Mouse (Mus musculus) MEL (cell line): ENCODE measurements around the gene Bach2. TPM values are rescaled to one million over a fixed set of nuclear protein-coding genes. Genes with fewer than 3 reads are reported as not detected.

Experiments used
- DNase-seq: peaks from one replicate; pipeline ENCODE4 v3.0.0; 2011; ENCODE audit warnings: low read depth, low spot score
- H3K27ac ChIP-seq: 2 replicates; pipeline ENCODE4 v1.5.1; 2012; ENCODE audit warnings: low read depth, mild to moderate bottlenecking, control low read depth, low read length, moderate library complexity; ENCODE audit not compliant: control insufficient read depth
- H3K27me3 ChIP-seq, 2 experiments: fragments of 150-350 bp in 1 of 2; sonication (generic) in 1 of 2; 2 replicates each; pipeline ENCODE4 v1.6.1; 2012; ENCODE audit warnings: low read length in 2 of 2, mild to moderate bottlenecking in 2 of 2, improper control_type of control experiment in 1 of 2, moderate library complexity in 1 of 2; ENCODE audit not compliant: insufficient read depth in 2 of 2, control insufficient read depth in 1 of 2
- H3K36me3 ChIP-seq, 2 experiments: 2 replicates each; pipeline ENCODE4 v1.6.1; 2012 to 2014; ENCODE audit warnings: low read length in 2 of 2, improper control_type of control experiment in 1 of 2, inconsistent platforms in 1 of 2, mild to moderate bottlenecking in 1 of 2; ENCODE audit not compliant: insufficient read depth in 2 of 2, control insufficient read depth in 1 of 2
- H3K4me1 ChIP-seq, 2 experiments: fragments of 150-350 bp in 1 of 2; sonication (generic) in 1 of 2; 2 replicates each; pipeline ENCODE4 v1.6.1; 2012; ENCODE audit warnings: low read length in 2 of 2, improper control_type of control experiment in 1 of 2, mild to moderate bottlenecking in 1 of 2; ENCODE audit not compliant: insufficient read depth in 2 of 2, control insufficient read depth in 1 of 2
- H3K4me3 ChIP-seq, 2 experiments: fragments of 150-350 bp in 1 of 2; sonication (generic) in 1 of 2; 2 replicates each; pipeline ENCODE4 v1.5.1; 2012; ENCODE audit warnings: low read depth in 2 of 2, low read length in 2 of 2, mild to moderate bottlenecking in 2 of 2, moderate library complexity in 2 of 2, control low read depth in 1 of 2, improper control_type of control experiment in 1 of 2; ENCODE audit not compliant: control insufficient read depth in 1 of 2, insufficient read depth in 1 of 2
- H3K79me2 ChIP-seq: 2 replicates; pipeline ENCODE4 v1.6.1; 2012; ENCODE audit warnings: mild to moderate bottlenecking, low read length, moderate library complexity; ENCODE audit not compliant: control insufficient read depth, poor library complexity, insufficient read depth
- H3K9ac ChIP-seq: 2 replicates; pipeline ENCODE4 v1.6.1; 2012; ENCODE audit warnings: low read depth, mild to moderate bottlenecking, control low read depth, low read length, moderate library complexity; ENCODE audit not compliant: control insufficient read depth, poor library complexity, severe bottlenecking
- H3K9me3 ChIP-seq: fragments of 150-350 bp; sonication (generic); replicated peaks from 2 replicates; pipeline ENCODE4 v1.6.1; 2012; ENCODE audit warnings: mild to moderate bottlenecking, low read length, improper control_type of control experiment, moderate library complexity; ENCODE audit not compliant: insufficient read depth
- BHLHE40 ChIP-seq: IDR thresholded peaks from 2 replicates; pipeline ENCODE4 v1.6.1; 2012; ENCODE audit warnings: low read depth, mild to moderate bottlenecking, inconsistent platforms, low read length, improper control_type of control experiment, borderline replicate concordance
- CTCF ChIP-seq, 3 experiments: IDR thresholded peaks in 2 of 3; conservative IDR thresholded peaks in 1 of 3; 2 replicates each; pipeline ENCODE4 v1.5.1; 2011 to 2012; ENCODE audit warnings: low read length in 3 of 3, low read depth in 2 of 3, mild to moderate bottlenecking in 2 of 3, improper control_type of control experiment in 1 of 3, inconsistent platforms in 1 of 3, mixed read lengths in 1 of 3, moderate library complexity in 1 of 3; ENCODE audit not compliant: control insufficient read depth in 1 of 3, insufficient read depth in 1 of 3, poor library complexity in 1 of 3, severe bottlenecking in 1 of 3
- E2F4 ChIP-seq: IDR thresholded peaks from 2 replicates; pipeline ENCODE4 v1.6.1; 2011; ENCODE audit warnings: low read depth, low read length, improper control_type of control experiment, borderline replicate concordance
- ELF1 ChIP-seq: IDR thresholded peaks from 2 replicates; pipeline ENCODE4 v1.6.1; 2014; ENCODE audit warnings: low read depth, mild to moderate bottlenecking, inconsistent platforms, low read length, improper control_type of control experiment, moderate library complexity
- ETS1 ChIP-seq: IDR thresholded peaks from 2 replicates; pipeline ENCODE4 v1.6.1; 2012; ENCODE audit warnings: low read depth, mild to moderate bottlenecking, inconsistent platforms, low read length, improper control_type of control experiment, moderate library complexity
- GABPA ChIP-seq: IDR thresholded peaks from 2 replicates; pipeline ENCODE4 v1.6.1; 2012; ENCODE audit warnings: low read depth, mild to moderate bottlenecking, inconsistent platforms, low read length, improper control_type of control experiment, moderate library complexity
- GATA1 ChIP-seq: IDR thresholded peaks from 2 replicates; pipeline ENCODE4 v1.6.1; 2011; ENCODE audit warnings: low read depth, low read length, improper control_type of control experiment
- JUND ChIP-seq: IDR thresholded peaks from 2 replicates; pipeline ENCODE4 v1.6.1; 2011; ENCODE audit warnings: low read depth, mild to moderate bottlenecking, improper control_type of control experiment, low read length
- KAT2A ChIP-seq: conservative IDR thresholded peaks from 2 replicates; pipeline ENCODE4 v1.6.1; 2012; ENCODE audit warnings: low read depth, low read length, improper control_type of control experiment, inconsistent platforms
- MAZ ChIP-seq: IDR thresholded peaks from 2 replicates; pipeline ENCODE4 v1.6.1; 2012; ENCODE audit warnings: low read depth, mild to moderate bottlenecking, inconsistent platforms, low read length, improper control_type of control experiment
- MEF2A ChIP-seq: IDR thresholded peaks from 2 replicates; pipeline ENCODE4 v1.6.1; 2014; ENCODE audit warnings: low read depth, mild to moderate bottlenecking, inconsistent platforms, low read length, improper control_type of control experiment; ENCODE audit not compliant: poor library complexity, insufficient replicate concordance, severe bottlenecking; ENCODE audit errors: extremely low read depth
- MXI1 ChIP-seq: IDR thresholded peaks from 2 replicates; pipeline ENCODE4 v1.6.1; 2011; ENCODE audit warnings: mild to moderate bottlenecking, low read depth, low read length, improper control_type of control experiment
- MYC ChIP-seq: IDR thresholded peaks from 2 replicates; pipeline ENCODE4 v1.6.1; 2011; ENCODE audit warnings: low read depth, mild to moderate bottlenecking, low read length, improper control_type of control experiment, moderate library complexity
- NELFE ChIP-seq: IDR thresholded peaks from 2 replicates; pipeline ENCODE4 v1.6.1; 2011; ENCODE audit warnings: low read depth, low read length, improper control_type of control experiment
- NRF1 ChIP-seq: IDR thresholded peaks from 2 replicates; pipeline ENCODE4 v1.6.1; 2014; ENCODE audit warnings: low read depth, mild to moderate bottlenecking, inconsistent platforms, low read length, improper control_type of control experiment, moderate library complexity; ENCODE audit not compliant: poor library complexity, insufficient read depth, severe bottlenecking
- POLR2AphosphoS2 ChIP-seq: IDR thresholded peaks from 2 replicates; pipeline ENCODE4 v1.6.1; 2011; ENCODE audit warnings: low read length, improper control_type of control experiment
- RCOR1 ChIP-seq: IDR thresholded peaks from 2 replicates; pipeline ENCODE4 v1.6.1; 2012; ENCODE audit warnings: low read depth, mild to moderate bottlenecking, inconsistent platforms, low read length, improper control_type of control experiment
- SIN3A ChIP-seq: IDR thresholded peaks from 2 replicates; pipeline ENCODE4 v1.6.1; 2012; ENCODE audit warnings: low read length, improper control_type of control experiment, inconsistent platforms
- SMC3 ChIP-seq: IDR thresholded peaks from 2 replicates; pipeline ENCODE4 v1.6.1; 2011; ENCODE audit warnings: low read depth, low read length, improper control_type of control experiment
- TAL1 ChIP-seq: IDR thresholded peaks from 2 replicates; pipeline ENCODE4 v1.6.1; 2012; ENCODE audit warnings: mild to moderate bottlenecking, inconsistent platforms, low read length, moderate library complexity, mixed read lengths
- TCF12 ChIP-seq: IDR thresholded peaks from 2 replicates; pipeline ENCODE4 v1.6.1; 2014; ENCODE audit warnings: low read depth, mild to moderate bottlenecking, inconsistent platforms, low read length, improper control_type of control experiment, moderate library complexity
- ZC3H11A ChIP-seq: IDR thresholded peaks from 2 replicates; pipeline ENCODE4 v1.6.1; 2012; ENCODE audit warnings: low read depth, mild to moderate bottlenecking, inconsistent platforms, low read length, improper control_type of control experiment
- ZKSCAN1 ChIP-seq: IDR thresholded peaks from 2 replicates; pipeline ENCODE4 v1.6.1; 2012; ENCODE audit warnings: low read depth, mild to moderate bottlenecking, inconsistent platforms, low read length, improper control_type of control experiment, moderate library complexity
- ZMIZ1 ChIP-seq: IDR thresholded peaks from 2 replicates; pipeline ENCODE4 v1.6.1; 2012; ENCODE audit warnings: low read depth, mild to moderate bottlenecking, inconsistent platforms, low read length, improper control_type of control experiment, moderate library complexity
- ZNF384 ChIP-seq: IDR thresholded peaks from 2 replicates; pipeline ENCODE4 v1.6.1; 2012; ENCODE audit warnings: low read depth, mild to moderate bottlenecking, inconsistent platforms, low read length, improper control_type of control experiment
- polyA plus RNA-seq, 2 experiments: library from polyadenylated mRNA; stranded (reverse) in 1 of 2; unstranded in 1 of 2; fragments of >175 nt in 1 of 2; fragments of >200 nt in 1 of 2; gene quantifications; 2 replicates each; pipeline versions ENCODE4 v1.2.1 to v1.2.4; 2012; ENCODE audit warnings: low replicate concordance in 2 of 2, low read depth in 1 of 2; ENCODE audit not compliant: insufficient read length in 2 of 2, insufficient read depth in 1 of 2, missing spikeins in 1 of 2
- total RNA-seq: library from RNA; depleted of rRNA; stranded (reverse); fragments of 300-350 nt; gene quantifications from 2 replicates; pipeline ENCODE4 v1.2.3, GENCODE M21; 2012

Gene Bach2
- total and polyA plus RNA-seq, 3 experiments = 0.04 TPM; not detected in 2

- Histone ChIP-seq H3K9ac (no peak overlapping the region), H3K27ac (no peak overlapping the region), H3K27me3 (peaks cover 3 to 4% of the 10 kb centered on the region in 2 experiments; a peak in 3 of 4 replicates), H3K4me3 (no peak overlapping the region), H3K4me1 (no peaks in the 10 kb centered on the region)
- TF ChIP-seq ETS1 (no peak), SIN3A (no peak)
- TF ChIP-seq, all 39 proteins: peak for 0
- Histone ChIP-seq H3K79me2 (no peaks in the 10 kb centered on the region), H3K36me3 (no peaks in the 10 kb centered on the region), H3K9me3 (no peaks in the 10 kb centered on the region)
- no peak for DNase-seq
These were observed 270.0 kb downstream of the Bach2 start for GRCm38 (mm10) chr4:32508572-32508971.

DNA sequence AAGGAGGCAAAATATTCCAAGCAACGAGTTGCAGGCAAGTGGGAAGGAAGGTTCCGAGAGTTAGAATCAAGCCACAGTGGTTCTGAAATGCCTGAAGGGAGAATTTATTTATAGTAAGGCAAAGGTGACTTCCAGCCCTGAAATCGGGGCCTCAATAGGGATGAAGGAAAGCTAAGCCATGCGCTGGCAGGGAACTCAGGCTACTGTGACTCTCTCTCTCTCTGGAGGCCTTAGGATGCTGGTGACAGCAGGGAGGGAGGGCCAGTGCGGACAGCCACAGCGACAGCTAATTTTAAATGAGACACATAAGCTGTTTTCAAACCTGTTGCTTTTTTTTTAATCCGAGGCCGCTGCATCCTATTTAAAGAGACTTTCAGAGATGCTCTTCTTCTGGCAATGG is 270.4 kb downstream of the Bach2 start:
- no peak overlapping the region for H3K9ac ChIP-seq
- H3K4me3 ChIP-seq = no peak overlapping the region
- DNase-seq = no peak
- H3K9me3 ChIP-seq = no peaks in the 10 kb centered on the region
- peaks cover 3 to 4% of the 10 kb centered on the region in 2 experiments; a peak in 3 of 4 replicates for H3K27me3 ChIP-seq
- no peaks in the 10 kb centered on the region for H3K4me1 ChIP-seq
- H3K36me3 ChIP-seq = no peaks in the 10 kb centered on the region
- no peaks in the 10 kb centered on the region for H3K79me2 ChIP-seq
- TF ChIP-seq MEF2A (no peak), NELFE (no peak), SIN3A (no peak), ETS1 (no peak), NRF1 (no peak), MYC (no peak), GABPA (no peak), CTCF (IDR thresholded peaks at IDR 0.05 in 2 of 3, conservative IDR thresholded peaks at IDR 0.05 in 1 of 3; ENCODE audit: control insufficient read depth in 1 of 3, insufficient read depth in 1 of 3, low read depth in 2 of 3, low read length in 3 of 3, poor library complexity in 1 of 3, severe bottlenecking in 1 of 3) (no peak), JUND (no peak), MXI1 (no peak)
- H3K27ac ChIP-seq = no peak overlapping the region

DNA sequence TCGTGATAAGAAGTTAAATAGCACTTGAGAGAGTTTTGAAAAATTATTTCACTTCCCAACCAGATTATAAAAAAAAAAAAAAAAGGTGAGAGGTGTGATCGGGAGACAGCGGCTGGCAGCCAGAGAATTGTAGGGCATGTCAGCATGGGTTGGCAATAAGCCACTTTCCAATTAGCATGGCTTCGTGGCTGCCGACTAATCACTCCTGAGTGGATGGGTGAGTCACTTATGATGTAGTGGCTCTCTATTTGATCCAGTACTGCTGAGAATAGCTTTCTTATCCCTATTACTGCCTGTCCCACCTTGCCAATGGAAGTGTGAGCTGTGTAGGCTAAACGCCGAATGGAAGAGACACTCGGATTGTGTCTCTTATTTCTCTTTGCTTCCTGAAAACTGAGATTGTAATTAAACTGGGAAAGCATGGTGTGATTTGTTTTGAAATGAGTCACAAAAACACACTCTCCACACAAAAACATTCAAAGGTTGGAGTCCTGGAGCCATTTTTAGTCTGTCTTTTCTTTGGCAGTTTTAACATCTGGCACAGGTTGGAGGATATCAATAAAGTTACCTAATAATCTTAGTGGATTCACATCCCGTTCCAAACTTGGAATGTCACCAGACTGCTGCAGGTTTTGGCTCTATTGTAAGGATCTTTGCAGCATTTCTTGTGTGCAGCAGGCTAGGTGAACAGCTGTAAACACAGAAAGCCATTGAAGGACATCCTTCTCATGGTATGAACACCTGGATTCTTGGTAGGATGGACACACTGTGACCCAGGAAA is 271.4 kb downstream of the Bach2 start:
- Histone ChIP-seq H3K36me3 (no peaks in the 10 kb centered on the region), H3K27me3 (peaks cover 3 to 4% of the 10 kb centered on the region in 2 experiments; a peak in 3 of 4 replicates), H3K4me3 (no peak overlapping the region), H3K27ac (no peak overlapping the region), H3K79me2 (no peaks in the 10 kb centered on the region), H3K4me1 (no peaks in the 10 kb centered on the region), H3K9ac (no peak overlapping the region), H3K9me3 (no peaks in the 10 kb centered on the region)
- no peak for DNase-seq
- TF ChIP-seq BHLHE40 (no peak), GATA1 (no peak), SMC3 (no peak), MAZ (no peak), MEF2A (no peak), ZC3H11A (no peak), ZNF384 (no peak), POLR2AphosphoS2 (no peak), KAT2A (no peak), ZMIZ1 (no peak), E2F4 (no peak), ELF1 (no peak), MXI1 (no peak), TAL1 (no peak), RCOR1 (no peak), ZKSCAN1 (no peak), TCF12 (no peak)
